Comparison of ENCODE assay signal across 9 mouse cellular contexts in the genomic region with DNA sequence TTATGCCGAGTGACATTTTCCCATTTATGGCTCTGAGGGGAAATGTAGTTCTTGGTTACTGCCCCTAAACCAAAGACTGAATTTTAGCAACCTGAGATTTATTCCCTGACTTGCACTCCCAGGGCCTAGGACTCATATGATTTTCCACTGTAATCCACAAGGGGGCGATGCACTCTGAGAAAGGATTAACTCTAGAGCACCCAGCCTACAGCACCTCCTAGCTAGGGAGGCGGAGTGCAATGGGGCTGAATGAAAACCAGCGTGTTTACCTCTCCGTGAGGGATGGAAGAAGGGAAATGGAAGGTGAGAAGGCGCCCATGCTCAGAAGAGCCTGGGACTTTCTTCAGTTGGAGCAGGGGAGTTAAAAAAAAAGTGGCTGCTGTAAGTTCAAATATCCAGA.
DNase-seq lines count a peak whose midpoint lies in the region; ATAC-seq lines count a peak whose summit lies in the region.
"Had no signal": no experiment of that assay in that cellular context is flagged by ENCODE, and none has a peak within 500 bp of the region (broad histone marks: within the 10 kb centered on the region; RNA-seq: fewer than 3 reads in every experiment).

No protein-coding gene starts in this region.

- DNase-seq in layer of hippocampus, adult 11-12 months (ENCODE audit: low spot score), result peak; percentile 70
- no peak for DNase-seq in layer of hippocampus, postnatal 36 days
- DNase-seq in adipocyte (ENCODE audit: low spot score), result peak; percentile 6
- peak; percentile 43 for DNase-seq in embryonic facial prominence, embryonic 14.5 days (ENCODE audit: low spot score)
- peak; percentile 40 to 56 for DNase-seq in kidney, postnatal 25 days
- peak; percentile 46 for DNase-seq in testis, postnatal 14 days (ENCODE audit: low spot score)
- DNase-seq: liver, embryonic 13.5 days had no signal

- no peak overlapping the region for H3K4me3 ChIP-seq in embryonic facial prominence, embryonic 14.5 days (ENCODE audit: low read depth, low read length)
- H3K4me3 ChIP-seq: liver, embryonic 13.5 days had no signal

- H3K9me3 ChIP-seq in embryonic facial prominence, embryonic 14.5 days (ENCODE audit: control insufficient read depth, low read length), result no peaks in the 10 kb centered on the region
- H3K9me3 ChIP-seq: liver, embryonic 13.5 days had no signal

- H3K4me1 ChIP-seq in embryonic facial prominence, embryonic 14.5 days (ENCODE audit: control insufficient read depth, insufficient read depth, low read length), result no peaks in the 10 kb centered on the region
- H3K4me1 ChIP-seq: liver, embryonic 13.5 days had no signal

- 17% methylated on average over 6 of the region's 6 CpGs for WGBS in embryonic facial prominence, embryonic 14.5 days

- no peak overlapping the region for H3K9ac ChIP-seq in embryonic facial prominence, embryonic 14.5 days (ENCODE audit: low read depth, low read length)
- H3K9ac ChIP-seq: liver, embryonic 13.5 days had no signal

- H3K36me3 ChIP-seq in embryonic facial prominence, embryonic 14.5 days (ENCODE audit: control insufficient read depth, insufficient read depth, low read length), result no peaks in the 10 kb centered on the region
- H3K36me3 ChIP-seq: liver, embryonic 13.5 days had no signal

- no peak for ATAC-seq in embryonic facial prominence, embryonic 14.5 days (ENCODE audit: low read depth)
- ATAC-seq in megakaryocyte progenitor cell, adult 5-6 weeks (replicated peaks; ENCODE audit: poor library complexity), result peak; percentile 80
- ATAC-seq in activated CD4-positive, CD25-positive, alpha-beta regulatory T cell, adult 4 months, result no peak

- H3K27me3 ChIP-seq in embryonic facial prominence, embryonic 14.5 days (replicated peaks; ENCODE audit: control insufficient read depth, insufficient read depth, low read length), result no peaks in the 10 kb centered on the region
- H3K27me3 ChIP-seq: liver, embryonic 13.5 days had no signal

- H3K4me2 ChIP-seq in embryonic facial prominence, embryonic 14.5 days (ENCODE audit: low read depth, low read length), result no peak overlapping the region
- H3K4me2 ChIP-seq: liver, embryonic 13.5 days had no signal

- no peak overlapping the region for H3K27ac ChIP-seq in embryonic facial prominence, embryonic 14.5 days (replicated peaks; ENCODE audit: low read depth, low read length)
- H3K27ac ChIP-seq: liver, embryonic 13.5 days had no signal

Comparison
In these comparisons a context has a peak if more than half of its experiments do, and no peak if none do; other contexts are left out.
1. DNase-seq: peak in layer of hippocampus, adult 11-12 months (single experiment), adipocyte (single experiment), embryonic facial prominence, embryonic 14.5 days (single experiment), kidney, postnatal 25 days (2 of 2) and testis, postnatal 14 days (single experiment); none in layer of hippocampus, postnatal 36 days (0 of 2).